Mouse (Mus musculus) cerebellum, adult 2 months (tissue): Measurements from ENCODE around the gene Ephb2.

Source experiments
- CTCF ChIP-seq: fragments of 200-500 bp; IDR thresholded peaks from 2 replicates; pipeline ENCODE4 v1.5.1; 2011; ENCODE audit warnings: low read depth, mild to moderate bottlenecking, control low read depth, low read length, moderate library complexity, borderline replicate concordance; ENCODE audit not compliant: insufficient read depth
- POLR2A ChIP-seq: fragments of 200-500 bp; IDR thresholded peaks from 2 replicates; pipeline ENCODE4 v1.6.1; 2011; ENCODE audit warnings: low read length, control low read depth, borderline replicate concordance; ENCODE audit not compliant: insufficient read depth

GRCm38 (mm10) chr4:136601476-136601875, 234.3 kb downstream of the Ephb2 start:
- TF ChIP-seq CTCF (no peak), POLR2A (no peak)
